Mouse (Mus musculus) layer of hippocampus, postnatal 25 days (tissue): ENCODE data around the gene Prr18. TPM values are rescaled to one million over a fixed set of nuclear protein-coding genes. Genes with fewer than 3 reads are reported as not detected.
A peak's percentile ranks its signal among the peaks of the same experiment; 100 is the strongest.
"Not testable (repeated sequence)": the region's sequence is repeated elsewhere in the genome, so short reads cannot be mapped to it uniquely, and the experiment has no call there.

Experiments used
- DNase-seq, 2 experiments: peaks; one replicate each; pipeline ENCODE4 v3.0.0; 2022; ENCODE audit warnings: mixed read lengths in 2 of 2, low spot score in 1 of 2; ENCODE audit errors: extremely low spot score in 1 of 2
- total RNA-seq, 2 experiments: library from RNA; stranded (reverse); gene quantifications; 2 replicates each; pipeline ENCODE4 v1.2.3; 2021

Prr18 gene
- total RNA-seq, result 10 to 100 TPM; 22.8 to 23.6 TPM

DNA sequence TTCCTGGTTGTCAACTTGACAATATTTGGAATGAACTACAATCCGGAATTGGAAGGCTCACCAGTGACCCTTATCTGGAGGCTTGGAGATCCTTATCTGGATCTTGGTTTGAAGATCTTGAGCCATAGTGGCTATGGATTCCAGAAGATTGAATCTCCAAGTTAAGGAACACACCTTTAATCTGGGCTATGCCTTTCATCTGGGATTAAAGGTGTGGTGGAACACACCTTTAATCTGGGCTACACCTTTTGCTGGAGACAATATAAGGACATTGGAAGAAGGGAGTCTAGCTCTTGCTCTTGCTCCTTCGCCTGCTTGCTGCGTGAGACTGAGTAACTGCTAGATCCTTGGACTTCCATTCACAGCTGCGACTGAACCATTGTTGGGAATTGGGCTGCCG is at the start of gene Prr18:
TSS of gene Prr18 (plus strand) at position 301 of the 400 bp plus-strand sequence.
- DNase-seq, result not testable (repeated sequence)

GRCm38 (mm10) chr17:8289993-8290679 is 47.1 kb upstream of the Prr18 start:
- no peak for DNase-seq

DNA sequence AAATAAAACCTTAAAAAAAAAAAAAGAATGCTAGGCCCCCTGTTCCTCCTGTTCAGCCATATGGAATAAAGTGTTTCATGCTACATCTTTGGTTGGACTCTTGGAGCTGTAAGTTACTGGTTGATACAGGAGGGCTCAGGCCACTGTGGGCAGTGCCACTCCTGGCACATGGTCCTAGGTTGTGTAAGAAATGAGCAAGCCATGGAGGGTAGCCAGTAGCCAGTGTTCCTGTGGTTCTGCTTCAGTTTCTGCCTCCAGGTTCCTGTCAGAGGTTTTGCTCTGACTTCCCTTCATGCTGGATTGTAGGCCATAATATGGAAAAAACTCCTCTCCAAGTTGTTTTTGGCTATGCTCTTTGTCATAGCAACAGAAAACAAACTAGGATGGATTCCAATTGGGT is 46.5 kb upstream of the Prr18 start:
- DNase-seq, result no peak

DNA sequence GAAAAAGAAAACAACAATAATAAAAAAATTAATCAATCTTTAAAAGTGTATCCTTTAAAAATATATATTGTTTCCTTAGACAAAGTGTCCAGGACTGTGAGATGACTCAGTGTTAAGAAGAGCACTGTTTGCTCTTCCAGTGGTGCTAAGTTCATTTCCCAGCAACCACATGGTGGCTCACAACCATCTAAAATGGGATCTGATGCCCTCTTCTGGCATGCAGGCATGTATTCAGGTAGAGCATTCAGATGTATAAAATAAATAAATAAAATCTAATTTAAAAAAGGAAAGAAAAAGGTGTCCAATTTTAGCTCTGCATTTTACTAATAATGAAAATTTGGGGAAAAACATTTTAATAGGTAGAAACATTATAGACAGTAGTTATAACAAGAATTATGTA is 41.4 kb upstream of the Prr18 start:
- DNase-seq, result no peak

DNA sequence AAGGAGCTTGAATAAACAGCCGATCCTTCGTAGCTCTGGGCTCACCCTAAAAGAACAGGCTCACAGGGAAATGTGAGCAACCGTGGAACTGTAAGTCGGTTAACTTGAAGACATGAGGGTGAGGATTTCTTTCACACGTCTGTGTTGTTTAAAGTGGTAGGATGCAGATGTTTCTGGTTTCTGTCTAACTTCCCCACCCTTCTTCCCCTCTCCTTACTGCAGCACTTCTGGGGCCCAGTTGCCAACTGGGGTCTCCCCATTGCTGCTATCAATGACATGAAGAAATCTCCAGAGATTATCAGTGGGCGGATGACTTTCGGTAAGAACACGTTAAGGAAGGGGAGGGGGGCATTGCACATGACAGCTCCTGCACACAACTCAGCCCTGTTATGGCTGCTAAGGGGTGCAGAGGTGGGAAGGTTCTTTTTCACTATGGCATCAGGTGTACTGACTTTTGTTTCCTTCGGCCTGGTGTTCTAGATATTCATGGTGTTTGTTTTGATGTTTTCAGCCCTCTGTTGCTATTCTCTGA is 40.9 kb upstream of the Prr18 start:
- DNase-seq, result no peak

DNA sequence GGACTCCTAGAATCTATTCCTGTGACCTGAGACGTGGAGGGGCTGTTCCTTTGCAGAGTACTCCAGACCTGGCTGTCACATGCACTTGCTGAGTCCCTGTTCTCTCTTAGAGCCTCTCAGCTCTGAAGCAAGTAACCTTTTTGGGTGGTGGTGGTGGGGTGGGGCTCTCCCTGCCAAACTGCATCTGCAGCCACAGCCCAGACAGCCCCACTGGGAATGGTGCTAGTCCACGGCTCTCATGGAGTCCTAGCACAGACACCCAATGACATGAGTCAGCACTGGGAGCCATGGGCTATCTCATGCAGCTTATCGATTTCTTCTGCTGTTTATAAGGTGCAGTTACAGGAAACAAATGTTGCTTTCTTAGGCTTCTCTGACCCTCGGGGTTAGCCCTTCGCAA is 39.5 kb upstream of the Prr18 start:
- no peak for DNase-seq

DNA sequence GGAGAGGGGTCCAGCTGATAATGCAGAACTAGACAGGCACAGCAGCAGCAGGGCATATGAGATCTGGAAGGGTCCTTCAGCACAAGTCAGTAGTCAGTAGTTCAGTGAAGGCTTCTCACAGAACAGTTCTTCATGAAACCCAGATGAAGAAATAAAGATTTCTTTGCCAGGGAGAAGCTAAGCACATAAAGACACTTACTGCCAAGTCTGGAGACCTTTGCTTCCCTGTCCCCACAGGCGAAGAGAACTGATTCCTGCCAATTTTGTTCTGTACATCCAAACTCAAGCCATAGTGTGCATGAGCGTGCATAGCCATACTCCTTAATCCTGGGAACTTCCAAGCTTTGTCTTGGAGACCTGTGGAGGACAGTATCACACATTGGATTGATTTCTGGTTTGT is 39.0 kb upstream of the Prr18 start:
- no peak for DNase-seq

DNA sequence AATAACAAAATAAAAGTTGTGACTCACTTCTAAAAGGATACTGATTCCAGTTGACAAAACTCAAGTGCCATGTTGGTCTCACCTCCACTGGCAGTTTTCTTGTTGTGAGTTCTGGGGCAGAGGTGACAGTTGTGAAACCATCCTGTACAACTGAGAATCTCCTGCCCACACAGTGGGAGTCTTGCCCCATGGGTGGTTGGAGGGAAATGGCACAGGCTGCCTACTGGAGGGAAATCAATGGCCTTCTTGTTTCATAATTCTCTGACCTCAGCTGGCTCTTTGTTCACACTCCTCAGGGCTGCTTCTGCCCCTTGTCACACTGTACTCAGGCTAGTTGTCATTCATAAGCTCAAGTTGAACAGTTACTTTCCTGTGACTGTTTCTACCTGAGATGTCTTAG is 37.7 kb upstream of the Prr18 start:
- DNase-seq, result no peak

GRCm38 (mm10) chr17:8301515-8301914 is 35.7 kb upstream of the Prr18 start:
- DNase-seq, result no peak

- DNase-seq, result no peak
Observed at GRCm38 (mm10) chr17:8302772-8303438, 34.4 kb upstream of the Prr18 start.

DNA sequence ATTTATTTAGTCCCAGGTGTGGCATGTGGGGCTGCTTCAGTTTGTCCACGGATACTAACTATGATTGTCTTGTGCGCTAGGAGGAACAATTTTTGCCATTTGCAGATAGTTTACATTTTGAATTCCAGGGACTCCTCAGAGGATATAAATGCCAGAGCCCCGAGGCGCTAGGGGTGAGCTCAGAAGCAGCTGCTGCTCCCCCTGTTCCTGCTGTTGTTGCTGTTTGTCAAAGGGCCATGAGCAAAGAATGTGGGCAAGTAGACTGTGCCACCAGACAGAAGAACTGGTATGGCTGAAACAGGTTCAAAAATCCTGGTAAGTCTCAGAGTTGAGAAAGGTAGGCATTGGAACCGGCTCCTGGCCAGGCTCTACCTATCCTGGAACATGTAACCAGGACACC is 33.6 kb upstream of the Prr18 start:
- no peak for DNase-seq

- DNase-seq, result no peak
Observed at GRCm38 (mm10) chr17:8305801-8306200, 31.5 kb upstream of the Prr18 start.

DNA sequence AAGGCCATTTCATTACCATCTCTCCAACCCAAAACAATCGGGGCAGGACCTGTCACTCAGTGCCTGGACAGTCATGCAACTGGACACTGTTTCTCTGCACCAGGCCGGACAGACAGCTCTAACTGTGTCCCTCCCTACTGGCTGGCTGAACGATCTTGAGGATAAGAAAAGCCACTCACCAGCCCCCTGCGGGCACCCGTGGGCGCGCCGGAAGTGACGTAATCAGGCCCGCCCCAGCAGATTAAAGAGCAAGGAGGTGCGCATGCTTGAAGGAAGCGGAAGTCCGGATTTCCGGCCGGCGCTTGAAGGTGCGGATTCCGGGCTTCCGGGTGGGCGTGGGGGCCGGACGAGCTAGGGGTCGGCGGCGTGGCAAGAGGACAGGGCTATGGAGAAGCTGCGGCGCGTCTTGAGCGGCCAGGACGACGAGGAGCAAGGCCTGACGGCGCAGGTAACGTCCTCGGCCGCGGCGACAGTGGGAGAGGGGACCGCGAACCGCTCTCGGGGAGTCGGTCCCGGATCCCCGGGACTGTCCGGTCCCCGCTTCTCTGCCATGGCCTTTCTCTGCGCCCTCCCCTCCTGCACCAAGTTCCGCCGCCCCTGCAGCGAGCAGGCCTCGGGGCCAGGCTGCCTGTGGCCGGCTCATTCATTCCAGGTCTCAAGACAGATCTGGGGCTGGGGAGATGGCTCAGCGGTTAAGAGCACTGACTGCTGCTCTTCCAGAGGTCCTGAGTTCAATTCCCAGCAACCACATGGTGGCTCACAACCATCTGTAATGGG is 26.2 kb upstream of the Prr18 start, which contains the start of gene Sft2d1:
TSS of gene Sft2d1 (plus strand) at position 265 of the 777 bp plus-strand sequence.
- DNase-seq, result peak; percentile 96

- no peak for DNase-seq
Observed at GRCm38 (mm10) chr17:8311751-8312150, 25.5 kb upstream of the Prr18 start.

GRCm38 (mm10) chr17:8313976-8314375 is 23.3 kb upstream of the Prr18 start:
- DNase-seq, result no peak

DNA sequence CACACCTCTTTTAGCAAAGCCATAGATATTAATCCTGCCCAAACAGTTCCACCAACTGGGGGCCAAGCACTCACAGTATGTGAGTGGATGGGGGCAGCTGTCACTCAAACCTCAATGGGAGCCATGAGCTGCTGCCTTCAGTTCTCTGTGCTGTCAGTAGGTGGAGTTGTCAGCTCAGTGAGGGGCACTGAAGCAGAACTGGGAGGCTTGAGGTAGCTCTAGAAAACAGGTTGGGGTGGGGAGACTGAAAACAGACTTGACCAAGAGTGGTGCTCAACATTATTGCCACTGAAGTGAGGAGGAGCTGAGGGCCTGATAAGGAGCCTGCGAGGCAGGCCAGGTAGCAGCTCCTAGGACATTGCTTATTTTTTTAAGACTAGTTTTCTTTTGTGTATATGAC is 21.0 kb upstream of the Prr18 start:
- peak in 1 of 2 experiments; percentile 30 for DNase-seq

DNA sequence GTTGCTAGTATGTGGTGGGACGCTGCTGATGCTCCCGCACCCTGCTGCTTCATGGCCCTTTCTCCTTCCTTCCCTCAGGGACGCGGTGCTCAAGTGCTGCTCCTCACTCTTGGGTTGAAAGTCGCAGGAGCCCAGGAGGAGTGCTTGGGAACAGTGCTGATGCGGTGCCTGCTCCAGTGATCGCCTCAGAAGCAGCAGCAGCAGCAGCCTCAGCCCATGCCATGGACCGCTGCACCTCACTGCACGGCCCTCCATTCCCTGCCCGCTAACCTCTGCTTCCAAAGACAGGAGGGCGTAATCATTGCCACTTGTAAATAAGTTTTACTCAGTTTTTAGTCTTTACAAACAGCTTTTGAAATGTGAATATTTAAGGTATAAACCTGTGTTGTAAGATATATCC is 10.4 kb upstream of the Prr18 start:
- not testable (repeated sequence) for DNase-seq

GRCm38 (mm10) chr17:8328511-8329174 is 8.6 kb upstream of the Prr18 start:
- DNase-seq, result no peak

GRCm38 (mm10) chr17:8330602-8331001 is 6.7 kb upstream of the Prr18 start:
- DNase-seq, result no peak

GRCm38 (mm10) chr17:8339666-8340374 is 2.6 kb downstream of the Prr18 start:
- DNase-seq, result no peak
